Comparison of ENCODE assay signal across 9 mouse cellular contexts in the genomic region with DNA sequence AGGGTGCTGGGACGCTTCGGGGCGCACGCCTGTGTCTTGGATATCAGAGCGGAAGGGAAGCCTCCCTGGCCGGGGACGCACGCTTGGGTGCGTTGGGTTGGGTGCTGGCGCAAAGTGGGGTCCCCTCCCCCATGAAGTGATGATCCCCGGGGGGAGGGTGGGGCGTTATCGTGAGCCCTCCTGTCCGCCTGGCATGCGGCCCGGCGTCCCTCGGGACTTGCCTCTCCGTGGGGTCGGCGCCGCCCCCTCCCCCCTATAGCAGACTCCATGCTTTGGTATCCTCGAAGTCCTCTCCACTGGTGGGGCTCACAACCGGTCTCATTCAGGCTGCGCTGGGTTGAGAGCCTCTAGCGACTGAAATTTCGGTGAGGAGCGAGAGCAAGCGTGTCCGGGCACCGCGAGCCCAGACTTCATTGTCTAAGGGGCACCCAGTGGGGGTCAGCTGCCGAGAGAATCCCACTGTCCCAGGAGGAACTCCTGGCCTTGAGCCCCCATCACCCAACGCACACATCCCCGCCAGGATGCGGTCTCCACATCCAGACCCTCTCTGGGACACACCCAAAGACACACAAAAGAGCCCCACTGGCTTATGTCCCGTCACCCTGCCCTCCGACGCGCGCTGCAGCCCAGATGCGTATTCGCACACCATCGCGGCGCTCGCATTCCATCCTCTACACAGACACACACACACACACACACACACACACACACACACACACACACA. TPM values are rescaled to one million over a fixed set of nuclear protein-coding genes. Genes with fewer than 3 reads are reported as not detected.
DNase-seq lines count a peak whose midpoint lies in the region; ATAC-seq and TF ChIP-seq lines count a peak whose summit lies in the region.
"Had no signal": no experiment of that assay in that cellular context is flagged by ENCODE, and none has a peak within 500 bp of the region (broad histone marks: within the 10 kb centered on the region; RNA-seq: fewer than 3 reads in every experiment).

No protein-coding gene starts in this region.

- peak; percentile 32; the same call in 1 of the 2 replicates for ATAC-seq in forebrain, postnatal 0 days
- ATAC-seq in midbrain, embryonic 11.5 days (ENCODE audit: low FRiP score), result no peak
- ATAC-seq in activated CD4-positive, CD25-positive, alpha-beta regulatory T cell, adult 4 months, result no peak

- H3K9ac ChIP-seq in forebrain, postnatal 0 days, result peak overlapping the region; percentile 58
- H3K9ac ChIP-seq in midbrain, embryonic 11.5 days (ENCODE audit: low read length), result no peak overlapping the region

- H3K27ac ChIP-seq in heart, embryonic 10.5 days, result peak overlapping the region; percentile 62; the same call in 1 of the 2 replicates
- no peak overlapping the region for H3K27ac ChIP-seq in forebrain, postnatal 0 days (ENCODE audit: low read depth, low read length)
- H3K27ac ChIP-seq in midbrain, embryonic 11.5 days (ENCODE audit: low read depth, low read length), result no peak overlapping the region

- H3K36me3 ChIP-seq in heart, embryonic 10.5 days, result no peaks in the 10 kb centered on the region
- H3K36me3 ChIP-seq in E14TG2a.4 (ENCODE audit: insufficient read depth, low read length), result no peaks in the 10 kb centered on the region
- no peaks in the 10 kb centered on the region for H3K36me3 ChIP-seq in forebrain, postnatal 0 days (ENCODE audit: insufficient read depth)
- H3K36me3 ChIP-seq in midbrain, embryonic 11.5 days (ENCODE audit: control insufficient read depth, insufficient read depth, low read length), result no peaks in the 10 kb centered on the region

- peaks cover 63% of the 10 kb centered on the region for H3K4me1 ChIP-seq in heart, embryonic 10.5 days
- peaks cover 72% of the 10 kb centered on the region for H3K4me1 ChIP-seq in E14TG2a.4 (replicated peaks; ENCODE audit: low read depth, low read length)
- peaks cover 7% of the 10 kb centered on the region for H3K4me1 ChIP-seq in forebrain, postnatal 0 days (ENCODE audit: insufficient read depth)
- H3K4me1 ChIP-seq in midbrain, embryonic 11.5 days (ENCODE audit: control insufficient read depth, insufficient read depth, low read length), result peaks cover 26% of the 10 kb centered on the region

- H3K9me3 ChIP-seq in heart, embryonic 10.5 days, result no peaks in the 10 kb centered on the region
- H3K9me3 ChIP-seq in E14TG2a.4 (ENCODE audit: low read length), result no peaks in the 10 kb centered on the region
- no peaks in the 10 kb centered on the region for H3K9me3 ChIP-seq in forebrain, postnatal 0 days (ENCODE audit: low read length)
- H3K9me3 ChIP-seq in midbrain, embryonic 11.5 days (ENCODE audit: control insufficient read depth, low read length), result no peaks in the 10 kb centered on the region

- no peak for TF ChIP-seq CTCF in E14TG2a.4 (conservative IDR thresholded peaks at IDR 0.05; ENCODE audit: low read length)
- no peak for TF ChIP-seq CTCF in forebrain, postnatal 0 days (IDR thresholded peaks at IDR 0.05; ENCODE audit: low read depth)

- H3K4me3 ChIP-seq in heart, embryonic 10.5 days, result peak overlapping the region; percentile 60
- H3K4me3 ChIP-seq in E14TG2a.4 (replicated peaks; ENCODE audit: low read length), result peak overlapping the region; percentile 70
- H3K4me3 ChIP-seq in forebrain, postnatal 0 days (ENCODE audit: low read depth, low read length), result peak overlapping the region; percentile 47
- peak overlapping the region; percentile 28; the same call in 1 of the 2 replicates for H3K4me3 ChIP-seq in midbrain, embryonic 11.5 days (ENCODE audit: low read depth, low read length)

- DNase-seq in heart, embryonic 10.5 days (ENCODE audit: low spot score), result no peak
- DNase-seq in heart, postnatal 36 days, result no peak
- DNase-seq in forebrain, postnatal 0 days, result no peak
- DNase-seq in midbrain, embryonic 11.5 days (ENCODE audit: low spot score, missing footprints), result peak; percentile 94
- no peak for DNase-seq in c-Kit-positive CD71-positive TER-119-positive erythroid progenitor cells, embryonic 14.5 days (ENCODE audit: low spot score)
- DNase-seq in urinary bladder, postnatal 36 days (ENCODE audit: low spot score in 2 of 2), result no peak

- WGBS in heart, embryonic 10.5 days, result 3% methylated on average over 47 of the region's 47 CpGs
- WGBS in forebrain, postnatal 0 days, result 1% methylated on average over 43 of the region's 47 CpGs
- 2% methylated on average over 46 of the region's 47 CpGs for WGBS in midbrain, embryonic 11.5 days

- H3K4me2 ChIP-seq in forebrain, postnatal 0 days (ENCODE audit: low read depth), result peak overlapping the region; percentile 62
- H3K4me2 ChIP-seq in midbrain, embryonic 11.5 days, result peak overlapping the region; percentile 39; the same call in 1 of the 2 replicates

- H3K27me3 ChIP-seq in heart, embryonic 10.5 days (ENCODE audit: insufficient read depth, poor library complexity, severe bottlenecking), result peaks cover 100% of the 10 kb centered on the region
- H3K27me3 ChIP-seq in E14TG2a.4 (ENCODE audit: insufficient read depth, low read length), result peaks cover 99% of the 10 kb centered on the region
- H3K27me3 ChIP-seq in forebrain, postnatal 0 days (ENCODE audit: insufficient read depth, low read length), result peaks cover 91% of the 10 kb centered on the region
- H3K27me3 ChIP-seq in midbrain, embryonic 11.5 days (ENCODE audit: control insufficient read depth, insufficient read depth, low read length), result peaks cover 95% of the 10 kb centered on the region

- intact Hi-C loops in heart, postnatal 36 days (cut with DNase I), result no loop called here

RNA-seq across cellular contexts. Expression of gene Crlf1, which starts 0.9 kb away (rescaled TPM):
- polyA plus RNA-seq in heart, embryonic 10.5 days (2016; fragmentation: Nextera tagmentation; extraction: Ambion mirVana), result 1.8 and 3.2 TPM in 2 replicates
- total RNA-seq in heart, postnatal 36 days (2021), result under 1 TPM; 0.39 to 0.62 TPM
- 6.5 and 20.9 TPM in 2 replicates for total RNA-seq in forebrain, postnatal 0 days (2014; rRNA removed)
- polyA plus RNA-seq in forebrain, postnatal 0 days (2015; fragmentation: Nextera tagmentation; extraction: Ambion mirVana), result 24.6 and 34.5 TPM in 2 replicates
- 0.23 and 0.90 TPM in 2 replicates for polyA plus RNA-seq in midbrain, embryonic 11.5 days (2014; fragmentation: Nextera tagmentation; extraction: Ambion mirVana)
- not detected for polyA plus RNA-seq in activated CD4-positive, CD25-positive, alpha-beta regulatory T cell, adult 4 months (2017; shearing (Covaris generic))
- total RNA-seq: granulocyte monocyte progenitor cell, adult 5-6 weeks had no signal

RNA-seq across cellular contexts. Expression of gene Tmem59l, which starts 6.7 kb away (rescaled TPM):
- polyA plus RNA-seq in heart, embryonic 10.5 days (2016; fragmentation: Nextera tagmentation; extraction: Ambion mirVana), result 1.2 and 3.6 TPM in 2 replicates
- total RNA-seq in heart, postnatal 36 days (2021), result not detected
- total RNA-seq in forebrain, postnatal 0 days (2014; rRNA removed), result 96.0 and 115 TPM in 2 replicates
- polyA plus RNA-seq in forebrain, postnatal 0 days (2015; fragmentation: Nextera tagmentation; extraction: Ambion mirVana), result 147 and 150 TPM in 2 replicates
- 12.3 TPM in 2 replicates for polyA plus RNA-seq in midbrain, embryonic 11.5 days (2014; fragmentation: Nextera tagmentation; extraction: Ambion mirVana)
- under 1 TPM in 1 of 2 experiments, not detected in 1; 0.22 TPM for polyA plus RNA-seq in activated CD4-positive, CD25-positive, alpha-beta regulatory T cell, adult 4 months (2017; shearing (Covaris generic))
- total RNA-seq: granulocyte monocyte progenitor cell, adult 5-6 weeks had no signal

RNA-seq across cellular contexts. Expression of gene Rex1bd, which starts 12.7 kb away (rescaled TPM):
- polyA plus RNA-seq in heart, embryonic 10.5 days (2016; fragmentation: Nextera tagmentation; extraction: Ambion mirVana), result 127 and 128 TPM in 2 replicates
- 100 to 1,000 TPM; 109 to 113 TPM for total RNA-seq in heart, postnatal 36 days (2021)
- total RNA-seq in forebrain, postnatal 0 days (2014; rRNA removed), result 130 and 148 TPM in 2 replicates
- 200 and 247 TPM in 2 replicates for polyA plus RNA-seq in forebrain, postnatal 0 days (2015; fragmentation: Nextera tagmentation; extraction: Ambion mirVana)
- 126 and 129 TPM in 2 replicates for polyA plus RNA-seq in midbrain, embryonic 11.5 days (2014; fragmentation: Nextera tagmentation; extraction: Ambion mirVana)
- polyA plus RNA-seq in activated CD4-positive, CD25-positive, alpha-beta regulatory T cell, adult 4 months (2017; shearing (Covaris generic)), result 10 to 100 TPM; 89.0 to 95.4 TPM

RNA-seq across cellular contexts. Expression of gene Uba52, which starts 16.7 kb away (rescaled TPM):
- 751 and 801 TPM in 2 replicates for polyA plus RNA-seq in heart, embryonic 10.5 days (2016; fragmentation: Nextera tagmentation; extraction: Ambion mirVana)
- total RNA-seq in heart, postnatal 36 days (2021), result 1,000 to 10,000 TPM; 1,469 to 1,509 TPM
- total RNA-seq in forebrain, postnatal 0 days (2014; rRNA removed), result 459 and 595 TPM in 2 replicates
- 808 and 1,035 TPM in 2 replicates for polyA plus RNA-seq in forebrain, postnatal 0 days (2015; fragmentation: Nextera tagmentation; extraction: Ambion mirVana)
- 774 and 852 TPM in 2 replicates for polyA plus RNA-seq in midbrain, embryonic 11.5 days (2014; fragmentation: Nextera tagmentation; extraction: Ambion mirVana)
- polyA plus RNA-seq in activated CD4-positive, CD25-positive, alpha-beta regulatory T cell, adult 4 months (2017; shearing (Covaris generic)), result 1,000 to 10,000 TPM; 3,631 to 4,013 TPM

RNA-seq across cellular contexts. Expression of gene Klhl26, which starts 17.1 kb away (rescaled TPM):
- polyA plus RNA-seq in heart, embryonic 10.5 days (2016; fragmentation: Nextera tagmentation; extraction: Ambion mirVana), result 15.6 and 15.7 TPM in 2 replicates
- total RNA-seq in heart, postnatal 36 days (2021), result 1 to 10 TPM; 8.1 to 9.4 TPM
- 29.9 and 34.8 TPM in 2 replicates for total RNA-seq in forebrain, postnatal 0 days (2014; rRNA removed)
- polyA plus RNA-seq in forebrain, postnatal 0 days (2015; fragmentation: Nextera tagmentation; extraction: Ambion mirVana), result 30.8 and 35.3 TPM in 2 replicates
- 12.6 and 13.1 TPM in 2 replicates for polyA plus RNA-seq in midbrain, embryonic 11.5 days (2014; fragmentation: Nextera tagmentation; extraction: Ambion mirVana)
- polyA plus RNA-seq in activated CD4-positive, CD25-positive, alpha-beta regulatory T cell, adult 4 months (2017; shearing (Covaris generic)), result 1 to 10 TPM; 7.2 to 9.5 TPM

Comparison
In these comparisons a context has a peak if more than half of its experiments do, and no peak if none do; other contexts are left out.
1. RNA of gene Tmem59l, which starts 6.7 kb away (polyA plus RNA-seq): 147 to 150 TPM in forebrain, postnatal 0 days; 12.3 TPM in midbrain, embryonic 11.5 days, 1.2 to 3.6 TPM in heart, embryonic 10.5 days and 0.22 TPM in activated CD4-positive, CD25-positive, alpha-beta regulatory T cell, adult 4 months; every median in the first group is over 10 times any median in the second.
2. Peak in every context shown above with its lines, with median percentiles within 50 percentile points of each other: H3K4me3 ChIP-seq.